Mouse (Mus musculus): ENCODE results near the gene Slc25a29. TPM values are rescaled to one million over a fixed set of nuclear protein-coding genes. Genes with fewer than 3 reads are reported as not detected.
"Not testable (repeated sequence)": the region's sequence is repeated elsewhere in the genome, so short reads cannot be mapped to it uniquely, and the experiment has no call there.

Slc25a29 gene
- total RNA-seq (2017), result 0.78 TPM in 1 of 2 replicates, not detected in the other

DNA sequence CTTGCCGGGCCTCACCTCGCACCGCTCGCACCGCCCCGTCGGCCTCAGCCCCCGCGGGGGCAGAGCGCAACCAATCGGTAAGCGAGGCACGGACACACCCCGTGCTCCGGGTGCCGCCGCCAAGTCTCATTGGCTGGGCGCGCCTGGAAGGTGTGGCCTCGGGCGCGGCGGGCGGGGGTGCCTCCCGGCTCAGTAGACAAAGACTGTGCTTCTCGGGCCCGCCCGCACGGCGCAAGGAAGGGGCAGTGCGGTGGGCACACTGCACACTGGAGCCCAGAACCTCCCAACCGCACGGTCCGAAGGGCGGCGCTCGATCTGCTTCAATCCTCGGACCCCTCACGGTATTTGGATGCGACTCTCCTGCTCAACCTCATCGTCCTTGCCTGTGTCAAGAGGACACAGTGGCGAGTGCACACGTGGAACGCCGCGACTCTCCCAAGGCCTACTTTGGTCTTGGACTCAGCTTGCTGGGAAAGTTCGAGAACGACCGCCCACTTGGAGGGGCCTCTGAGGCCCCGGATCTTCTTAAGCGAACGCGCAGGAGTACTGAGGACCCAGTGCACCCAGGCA, at the start of gene Slc25a29, which contains the start of gene Slc25a47:
Gene Slc25a29 (minus strand): TSS at position 44 of the 570 bp plus-strand sequence.
Gene Slc25a47 (plus strand): TSS at position 207 of the 570 bp plus-strand sequence.
- ATAC-seq (replicated peaks; ENCODE audit: low read depth, poor library complexity, severe bottlenecking), result peak; percentile 82

DNA sequence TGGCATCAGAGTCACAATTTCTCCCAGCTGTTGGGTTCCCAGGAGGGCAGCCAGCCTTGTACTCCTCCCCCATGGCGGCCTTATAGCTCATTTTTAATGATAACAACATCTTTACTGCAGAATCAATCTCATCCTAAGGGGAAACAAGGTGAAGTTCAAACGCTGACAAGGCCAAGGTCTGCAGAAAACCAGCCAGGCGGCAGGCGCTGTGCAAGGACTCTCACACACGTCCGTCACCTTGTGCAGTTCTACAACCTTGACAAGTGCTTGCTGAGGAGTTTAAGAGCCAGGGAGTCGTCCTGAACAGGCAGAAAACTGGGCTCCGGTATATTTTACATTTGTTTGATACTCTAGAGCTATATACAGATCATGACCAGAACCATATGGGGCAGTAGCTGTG, 47.1 kb upstream of the Slc25a29 start:
- ATAC-seq (replicated peaks; ENCODE audit: low read depth, poor library complexity, severe bottlenecking), result no peak

GRCm38 (mm10) chr12:108881192-108881591, 45.5 kb upstream of the Slc25a29 start:
- no peak for ATAC-seq (replicated peaks; ENCODE audit: low read depth, poor library complexity, severe bottlenecking)

DNA sequence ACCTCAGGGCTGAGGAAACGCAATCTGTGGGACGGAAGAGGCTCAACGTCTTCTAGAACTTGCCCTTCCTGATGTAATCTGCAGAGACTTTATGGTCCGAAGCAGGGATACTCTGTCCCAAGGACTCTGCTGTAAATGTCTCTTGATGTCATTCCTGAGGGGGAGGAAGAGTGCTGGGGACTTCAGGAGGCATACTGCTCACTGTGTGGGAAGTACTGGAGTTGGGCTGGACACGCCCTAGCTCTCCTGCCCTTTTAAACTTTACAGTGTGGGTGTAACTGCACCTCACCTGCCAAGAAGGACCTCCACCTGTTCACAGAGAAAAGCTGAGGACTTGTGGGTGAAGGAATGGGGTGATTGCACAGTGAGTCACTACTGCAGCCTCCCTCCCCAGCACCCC, 44.9 kb upstream of the Slc25a29 start:
- ATAC-seq (replicated peaks; ENCODE audit: low read depth, poor library complexity, severe bottlenecking), result no peak

DNA sequence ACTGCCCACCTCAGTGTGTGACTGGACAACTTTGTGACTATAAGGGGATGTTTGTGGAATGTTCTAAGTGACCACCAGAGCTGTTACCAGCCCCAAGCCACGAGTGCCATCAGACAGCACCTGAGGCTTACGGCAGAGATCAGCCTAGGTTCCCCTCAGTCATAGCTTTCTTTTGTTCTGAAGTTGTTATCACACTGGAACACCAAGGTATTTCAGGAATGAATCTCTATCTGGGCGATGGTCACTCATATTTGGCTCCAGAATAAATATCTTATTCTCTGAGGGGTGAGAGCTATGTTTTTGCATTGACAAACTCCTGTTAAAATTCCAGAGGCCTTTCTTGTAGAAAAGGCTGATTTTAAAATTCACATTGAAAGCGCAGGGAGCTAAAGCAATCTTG, 43.5 kb upstream of the Slc25a29 start:
- no peak for ATAC-seq (replicated peaks; ENCODE audit: low read depth, poor library complexity, severe bottlenecking)

DNA sequence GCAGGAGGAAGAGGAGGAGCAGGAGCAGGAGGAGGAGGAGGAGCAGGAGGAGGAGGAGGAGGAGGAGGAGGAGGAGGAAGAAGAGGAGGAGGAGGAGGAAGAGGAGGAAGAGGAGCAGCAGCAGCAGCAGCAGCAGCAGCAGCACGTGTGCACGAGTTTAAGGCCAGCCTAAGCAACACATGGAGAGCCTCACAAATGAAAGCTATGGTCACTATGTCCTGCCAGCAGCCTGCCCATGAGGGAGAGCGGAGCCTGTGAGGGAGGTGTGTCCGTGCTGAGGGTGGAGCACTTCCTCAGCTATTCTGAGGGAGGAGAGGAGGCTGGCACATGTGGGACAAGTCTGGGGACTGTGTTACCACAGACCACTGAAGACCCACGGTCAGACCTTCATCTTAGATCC, 37.4 kb upstream of the Slc25a29 start:
- no peak for ATAC-seq (replicated peaks; ENCODE audit: low read depth, poor library complexity, severe bottlenecking)

DNA sequence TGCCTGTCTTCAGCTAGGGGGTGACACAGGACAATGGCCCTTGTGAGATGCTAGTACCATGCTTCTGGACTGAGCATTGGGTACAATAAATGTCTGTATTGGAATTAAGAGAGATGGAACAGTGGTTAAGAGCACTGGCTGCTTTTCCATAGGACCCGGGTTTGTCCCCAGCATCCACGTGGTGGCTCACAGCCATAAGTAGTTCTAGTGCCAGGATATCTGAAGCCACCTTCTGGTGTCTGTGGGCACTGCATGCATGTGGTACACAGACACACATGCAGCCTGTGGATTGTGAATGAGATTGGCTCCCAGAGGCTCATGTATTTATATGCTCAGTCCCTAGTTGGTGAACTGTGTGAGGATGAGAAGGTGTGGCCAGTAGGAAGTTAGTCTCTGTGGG, 33.9 kb upstream of the Slc25a29 start:
- 0 out of 2 replicates have a peak, but pooled peaks have one; percentile 22 for ATAC-seq (replicated peaks; ENCODE audit: low read depth, poor library complexity, severe bottlenecking)

DNA sequence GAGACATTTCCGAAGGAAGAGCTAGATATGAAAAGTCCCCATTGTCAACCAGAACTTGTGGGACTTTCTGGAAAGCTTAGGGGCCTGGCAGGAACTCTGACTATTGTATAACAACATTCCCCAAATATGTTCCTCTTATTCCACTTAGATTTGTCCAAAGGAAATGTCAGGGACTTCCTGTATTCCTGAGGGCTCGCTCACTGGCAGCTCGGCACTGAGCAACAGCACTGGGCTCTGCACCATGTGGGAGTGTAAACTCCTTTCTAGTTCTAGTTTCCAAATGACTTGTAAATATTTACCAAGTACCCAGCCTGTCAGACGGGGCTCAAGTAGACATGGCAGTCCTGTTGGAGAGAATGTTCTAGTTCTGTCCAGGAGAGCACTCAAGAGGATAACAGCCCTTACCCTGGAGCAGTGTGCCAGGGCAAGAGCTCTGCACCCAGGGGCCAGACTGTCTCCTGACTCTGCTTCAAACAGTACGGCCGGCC, 29.4 kb upstream of the Slc25a29 start:
- no peak for ATAC-seq (replicated peaks; ENCODE audit: low read depth, poor library complexity, severe bottlenecking)

DNA sequence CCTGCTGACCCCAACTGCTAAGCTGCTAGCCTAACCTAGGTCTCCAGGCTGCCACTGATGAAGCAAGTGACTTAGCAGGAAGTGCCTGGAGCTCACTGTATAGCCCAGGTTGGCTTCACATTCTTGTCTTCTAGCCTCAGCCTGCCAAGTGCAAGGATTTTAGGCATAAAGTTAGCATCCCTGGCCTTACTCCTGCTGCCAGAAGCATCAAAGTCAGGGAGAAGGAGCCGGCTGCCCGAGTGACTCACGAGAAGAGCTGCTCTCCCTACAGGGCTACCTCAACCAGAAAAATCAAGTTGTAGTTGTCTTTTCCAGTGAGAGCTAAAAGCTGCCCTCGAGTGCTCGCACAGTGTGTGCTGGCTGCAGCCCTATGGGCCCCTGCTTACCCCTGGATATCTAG, 22.8 kb upstream of the Slc25a29 start:
- ATAC-seq (replicated peaks; ENCODE audit: low read depth, poor library complexity, severe bottlenecking), result no peak

DNA sequence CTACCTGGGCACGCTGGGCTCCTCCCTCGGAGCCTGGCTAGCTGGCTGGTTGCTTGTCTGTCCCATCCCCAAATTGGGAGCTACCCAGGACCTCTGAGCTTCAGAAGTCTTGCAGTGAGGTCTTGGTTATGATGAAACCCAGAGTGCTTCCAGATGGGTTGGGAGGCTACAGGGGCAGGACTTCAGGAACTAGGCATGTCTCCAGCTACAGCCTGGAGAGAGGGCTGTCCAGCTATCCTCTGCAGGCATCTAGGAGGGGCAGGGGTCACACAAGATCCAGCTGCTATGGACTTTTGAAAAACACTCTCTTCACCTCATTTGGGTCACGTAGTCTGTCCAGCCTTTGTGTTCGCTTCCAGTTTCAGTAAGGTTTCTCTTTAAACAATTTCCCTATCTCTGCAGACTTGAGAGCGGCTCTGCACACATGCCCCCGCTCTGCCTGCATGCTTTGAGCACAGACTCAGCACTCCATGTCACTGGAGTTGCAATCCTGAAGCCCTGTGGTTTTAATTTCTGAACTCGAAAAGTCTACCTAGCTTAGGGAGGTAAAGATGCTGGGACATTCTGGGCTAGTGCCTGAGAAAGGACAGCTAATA, 22.0 kb upstream of the Slc25a29 start:
- no peak for ATAC-seq (replicated peaks; ENCODE audit: low read depth, poor library complexity, severe bottlenecking)

DNA sequence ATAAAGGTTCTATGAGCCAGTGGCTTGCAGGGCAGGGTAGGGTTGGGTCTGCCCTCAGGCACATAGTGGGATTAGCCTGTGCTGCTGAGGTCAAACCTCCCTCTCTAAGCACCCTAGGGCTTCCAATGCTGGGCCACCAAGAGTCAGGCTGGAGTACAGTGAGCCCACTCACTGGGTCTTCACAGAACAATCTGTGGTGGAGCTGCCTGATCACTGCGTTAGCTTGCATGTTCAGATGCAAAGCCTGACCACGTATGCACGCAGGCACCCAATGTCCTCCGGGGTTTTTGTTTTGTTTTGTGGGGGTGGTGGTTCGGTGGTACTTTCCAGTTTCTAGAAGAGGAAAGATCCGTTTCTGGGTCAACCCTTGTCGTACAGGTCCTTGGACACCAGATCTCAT, 21.4 kb upstream of the Slc25a29 start:
- no peak for ATAC-seq (replicated peaks; ENCODE audit: low read depth, poor library complexity, severe bottlenecking)

GRCm38 (mm10) chr12:108856186-108856585, 20.5 kb upstream of the Slc25a29 start:
- no peak for ATAC-seq (replicated peaks; ENCODE audit: low read depth, poor library complexity, severe bottlenecking)

DNA sequence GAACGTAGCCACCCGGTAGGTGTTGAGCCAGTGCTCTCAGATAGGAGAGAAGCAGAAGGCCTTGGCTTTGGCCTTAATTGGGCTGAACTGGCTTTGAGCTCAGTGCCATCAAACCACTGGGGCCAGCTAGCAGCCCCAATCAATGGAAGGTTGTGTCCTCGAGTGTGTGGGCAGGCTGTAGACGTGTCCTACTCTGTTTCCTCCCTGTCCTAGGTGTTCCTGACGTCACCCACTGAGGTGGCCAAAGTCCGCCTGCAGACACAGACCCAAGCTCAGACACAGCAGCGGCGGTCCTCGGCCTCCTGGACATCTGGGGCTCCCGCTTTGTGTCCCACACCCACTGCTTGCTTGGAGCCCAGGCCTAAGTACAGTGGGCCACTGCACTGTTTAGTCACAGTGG, 19.4 kb upstream of the Slc25a29 start:
- no peak for ATAC-seq (replicated peaks; ENCODE audit: low read depth, poor library complexity, severe bottlenecking)

- ATAC-seq (replicated peaks; ENCODE audit: low read depth, poor library complexity, severe bottlenecking), result no peak
Observed at GRCm38 (mm10) chr12:108852822-108853221, 17.1 kb upstream of the Slc25a29 start.

DNA sequence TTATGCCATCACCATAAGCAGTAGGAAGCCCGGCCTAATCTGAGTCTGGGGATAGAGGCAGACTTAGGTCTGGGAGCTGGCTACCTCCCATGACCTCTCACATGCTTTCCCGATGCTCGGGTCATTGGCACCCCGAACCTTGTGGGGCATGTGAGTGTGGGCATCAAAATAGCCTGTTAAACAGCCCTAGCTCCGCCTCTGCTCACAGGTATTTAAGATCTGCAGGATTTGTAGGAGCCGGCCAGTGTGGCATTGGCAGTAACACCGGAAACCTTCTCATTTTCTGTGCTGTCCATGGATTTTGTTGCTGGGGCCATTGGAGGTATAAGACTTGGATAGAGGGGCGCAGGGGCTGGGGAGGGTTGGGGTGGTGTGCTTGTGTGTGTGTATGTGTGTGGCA, 15.2 kb upstream of the Slc25a29 start:
- ATAC-seq (replicated peaks; ENCODE audit: low read depth, poor library complexity, severe bottlenecking), result no peak

- ATAC-seq (replicated peaks; ENCODE audit: low read depth, poor library complexity, severe bottlenecking), result no peak
Observed at GRCm38 (mm10) chr12:108850129-108850528, 14.4 kb upstream of the Slc25a29 start.

GRCm38 (mm10) chr12:108849488-108850022, 13.9 kb upstream of the Slc25a29 start:
- ATAC-seq (replicated peaks; ENCODE audit: low read depth, poor library complexity, severe bottlenecking), result no peak

DNA sequence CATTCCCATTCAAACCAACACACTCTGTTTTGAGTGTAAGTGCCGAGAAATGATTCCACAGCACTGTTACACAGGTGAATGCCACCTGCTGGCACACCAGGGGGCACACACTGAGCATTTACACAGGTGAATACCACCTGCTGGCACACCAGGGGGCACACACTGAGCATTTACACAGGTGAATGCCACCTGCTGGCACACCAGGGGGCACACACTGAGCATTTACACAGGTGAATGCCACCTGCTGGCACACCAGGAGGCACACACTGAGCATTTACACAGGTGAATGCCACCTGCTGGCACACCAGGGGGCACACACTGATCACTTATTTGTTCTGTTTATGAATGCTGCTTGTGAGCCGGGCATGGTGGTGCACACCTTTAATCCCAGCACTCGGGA, 12.3 kb upstream of the Slc25a29 start:
- ATAC-seq (replicated peaks; ENCODE audit: low read depth, poor library complexity, severe bottlenecking), result not testable (repeated sequence)

- ATAC-seq (replicated peaks; ENCODE audit: low read depth, poor library complexity, severe bottlenecking), result no peak
Observed at GRCm38 (mm10) chr12:108842663-108843062, 7.0 kb upstream of the Slc25a29 start.

- ATAC-seq (replicated peaks; ENCODE audit: low read depth, poor library complexity, severe bottlenecking), result no peak
Observed at GRCm38 (mm10) chr12:108841181-108841580, 5.5 kb upstream of the Slc25a29 start.

- ATAC-seq (replicated peaks; ENCODE audit: low read depth, poor library complexity, severe bottlenecking), result no peak
Observed at GRCm38 (mm10) chr12:108836722-108837121, 1.0 kb upstream of the Slc25a29 start.
